Mouse (Mus musculus) CH12.LX (cell line): ENCODE measurements around the gene Eef1akmt4. TPM values are rescaled to one million over a fixed set of nuclear protein-coding genes. Genes with fewer than 3 reads are reported as not detected.

Source experiments
- DNase-seq: peaks from one replicate; pipeline ENCODE4 v3.0.0-alpha.2; 2013; ENCODE audit errors: extremely low read depth
- H3K27ac ChIP-seq: 2 replicates; pipeline ENCODE4 v1.5.1; 2012; ENCODE audit warnings: low read depth, mild to moderate bottlenecking, control low read depth, moderate library complexity; ENCODE audit not compliant: insufficient read depth
- H3K27me3 ChIP-seq: replicated peaks from 2 replicates; pipeline ENCODE3; 2012; ENCODE audit warnings: inconsistent platforms
- H3K36me3 ChIP-seq, 2 experiments: replicated peaks in 1 of 2; 2 replicates each; pipeline versions ENCODE3 to v1.6.1; 2012; ENCODE audit warnings: inconsistent platforms in 1 of 2, low read length in 1 of 2, mild to moderate bottlenecking in 1 of 2, mixed read lengths in 1 of 2, moderate library complexity in 1 of 2; ENCODE audit not compliant: control insufficient read depth in 1 of 2, insufficient read depth in 1 of 2
- H3K4me1 ChIP-seq, 2 experiments: 2 replicates each; pipeline ENCODE4 v1.6.1; 2012; ENCODE audit warnings: inconsistent platforms in 1 of 2, moderate library complexity in 1 of 2; ENCODE audit not compliant: insufficient read depth in 2 of 2, control insufficient read depth in 1 of 2
- H3K4me2 ChIP-seq: 2 replicates; pipeline ENCODE4 v1.6.1; 2012; ENCODE audit warnings: low read depth, mild to moderate bottlenecking, control low read depth; ENCODE audit not compliant: poor library complexity, insufficient read depth, severe bottlenecking
- H3K4me3 ChIP-seq, 3 experiments: fragments of 150-350 bp in 1 of 3; sonication (generic) in 1 of 3; replicated peaks in 1 of 3; 2 replicates each; pipeline versions ENCODE3 to v1.5.1; 2011 to 2012; ENCODE audit warnings: low read depth in 2 of 3, low read length in 2 of 3, mild to moderate bottlenecking in 2 of 3, moderate library complexity in 2 of 3, control low read depth in 1 of 3, improper control_type of control experiment in 1 of 3, inconsistent platforms in 1 of 3, mixed read lengths in 1 of 3; ENCODE audit not compliant: poor library complexity in 1 of 3
- H3K79me2 ChIP-seq: replicated peaks from 2 replicates; pipeline ENCODE4 v1.6.1; 2012; ENCODE audit warnings: mild to moderate bottlenecking, moderate library complexity; ENCODE audit not compliant: control insufficient read depth, poor library complexity, insufficient read depth, severe bottlenecking; ENCODE audit errors: extremely low read depth
- H3K9ac ChIP-seq: 2 replicates; pipeline ENCODE4 v1.6.1; 2012; ENCODE audit warnings: low read depth, mild to moderate bottlenecking, control low read depth, moderate library complexity; ENCODE audit not compliant: insufficient read depth
- H3K9me3 ChIP-seq: replicated peaks from 2 replicates; pipeline ENCODE3; 2012; ENCODE audit warnings: low read length, inconsistent platforms, mixed read lengths
- BHLHE40 ChIP-seq: IDR thresholded peaks from 2 replicates; pipeline ENCODE4 v1.6.1; 2011; ENCODE audit warnings: mild to moderate bottlenecking, low read depth, low read length, improper control_type of control experiment
- CHD1 ChIP-seq: IDR thresholded peaks from 2 replicates; pipeline ENCODE4 v1.6.1; 2012; ENCODE audit warnings: low read depth, low read length, improper control_type of control experiment, inconsistent platforms
- CHD2 ChIP-seq: IDR thresholded peaks from 2 replicates; pipeline ENCODE4 v1.6.1; 2011; ENCODE audit warnings: low read length, improper control_type of control experiment
- CTCF ChIP-seq, 2 experiments: IDR thresholded peaks in 1 of 2; conservative IDR thresholded peaks in 1 of 2; 2 replicates each; pipeline ENCODE4 v1.5.1; 2011 to 2012; ENCODE audit warnings: low read depth in 2 of 2, low read length in 2 of 2, improper control_type of control experiment in 1 of 2, inconsistent platforms in 1 of 2, mild to moderate bottlenecking in 1 of 2, moderate library complexity in 1 of 2
- E2F4 ChIP-seq: IDR thresholded peaks from 2 replicates; pipeline ENCODE4 v1.6.1; 2011; ENCODE audit warnings: low read depth, low read length, improper control_type of control experiment; ENCODE audit not compliant: insufficient replicate concordance
- ELF1 ChIP-seq: IDR thresholded peaks from 2 replicates; pipeline ENCODE4 v1.6.1; 2014; ENCODE audit warnings: low read depth, mild to moderate bottlenecking, inconsistent platforms, low read length, improper control_type of control experiment
- EP300 ChIP-seq: IDR thresholded peaks from 2 replicates; pipeline ENCODE4 v1.6.1; 2011; ENCODE audit warnings: low read length, improper control_type of control experiment
- ETS1 ChIP-seq: conservative IDR thresholded peaks from 2 replicates; pipeline ENCODE4 v1.6.1; 2012; ENCODE audit warnings: low read depth, mild to moderate bottlenecking, inconsistent platforms, low read length, improper control_type of control experiment, moderate library complexity
- GABPA ChIP-seq: IDR thresholded peaks from 2 replicates; pipeline ENCODE4 v1.6.1; 2012; ENCODE audit warnings: low read depth, low read length, improper control_type of control experiment, inconsistent platforms; ENCODE audit not compliant: insufficient replicate concordance
- HCFC1 ChIP-seq: IDR thresholded peaks from 2 replicates; pipeline ENCODE4 v1.6.1; 2012; ENCODE audit warnings: low read depth, mild to moderate bottlenecking, inconsistent platforms, low read length, improper control_type of control experiment
- IRF4 ChIP-seq: IDR thresholded peaks from 2 replicates; pipeline ENCODE4 v1.6.1; 2014; ENCODE audit warnings: low read depth, mild to moderate bottlenecking, inconsistent platforms, low read length, improper control_type of control experiment
- JUN ChIP-seq: IDR thresholded peaks from 2 replicates; pipeline ENCODE4 v1.6.1; 2011; ENCODE audit warnings: low read depth, mild to moderate bottlenecking, low read length, improper control_type of control experiment, moderate library complexity; ENCODE audit not compliant: insufficient read depth
- JUND ChIP-seq: conservative IDR thresholded peaks from 2 replicates; pipeline ENCODE4 v1.6.1; 2011; ENCODE audit warnings: low read depth, low read length, improper control_type of control experiment
- KAT2A ChIP-seq: IDR thresholded peaks from 2 replicates; pipeline ENCODE4 v1.6.1; 2012; ENCODE audit warnings: low read length, improper control_type of control experiment, inconsistent platforms; ENCODE audit not compliant: insufficient replicate concordance
- MAFK ChIP-seq: IDR thresholded peaks from 2 replicates; pipeline ENCODE4 v1.6.1; 2011; ENCODE audit warnings: low read length, improper control_type of control experiment; ENCODE audit not compliant: insufficient replicate concordance
- MAX ChIP-seq: IDR thresholded peaks from 2 replicates; pipeline ENCODE4 v1.6.1; 2011; ENCODE audit warnings: low read length, improper control_type of control experiment
- MAZ ChIP-seq: IDR thresholded peaks from 2 replicates; pipeline ENCODE4 v1.6.1; 2012; ENCODE audit warnings: low read depth, mild to moderate bottlenecking, inconsistent platforms, low read length, improper control_type of control experiment, moderate library complexity
- MEF2A ChIP-seq: IDR thresholded peaks from 2 replicates; pipeline ENCODE4 v1.6.1; 2014; ENCODE audit warnings: low read depth, mild to moderate bottlenecking, inconsistent platforms, low read length, improper control_type of control experiment, borderline replicate concordance
- MXI1 ChIP-seq: IDR thresholded peaks from 2 replicates; pipeline ENCODE4 v1.6.1; 2011; ENCODE audit warnings: mild to moderate bottlenecking, low read depth, low read length, improper control_type of control experiment
- MYC ChIP-seq: IDR thresholded peaks from 2 replicates; pipeline ENCODE4 v1.6.1; 2011; ENCODE audit warnings: low read depth, mild to moderate bottlenecking, improper control_type of control experiment, low read length
- NELFE ChIP-seq: IDR thresholded peaks from 2 replicates; pipeline ENCODE4 v1.6.1; 2011; ENCODE audit warnings: low read depth, low read length, improper control_type of control experiment
- NRF1 ChIP-seq: IDR thresholded peaks from 2 replicates; pipeline ENCODE4 v1.6.1; 2014; ENCODE audit warnings: low read depth, mild to moderate bottlenecking, inconsistent platforms, low read length, improper control_type of control experiment, moderate library complexity
- PAX5 ChIP-seq: IDR thresholded peaks from 2 replicates; pipeline ENCODE4 v1.6.1; 2012; ENCODE audit warnings: low read length, inconsistent platforms, mixed read lengths
- POLR2A ChIP-seq: IDR thresholded peaks from 2 replicates; pipeline ENCODE4 v1.6.1; 2011; ENCODE audit warnings: low read depth, mild to moderate bottlenecking, improper control_type of control experiment, low read length
- POLR2AphosphoS2 ChIP-seq: IDR thresholded peaks from 2 replicates; pipeline ENCODE4 v1.6.1; 2011; ENCODE audit warnings: low read depth, low read length, improper control_type of control experiment
- RAD21 ChIP-seq: IDR thresholded peaks from 2 replicates; pipeline ENCODE4 v1.6.1; 2011; ENCODE audit warnings: low read depth, mild to moderate bottlenecking, low read length, improper control_type of control experiment, moderate library complexity
- SIN3A ChIP-seq: IDR thresholded peaks from 2 replicates; pipeline ENCODE4 v1.6.1; 2012; ENCODE audit warnings: low read length, improper control_type of control experiment, inconsistent platforms
- SMC3 ChIP-seq: IDR thresholded peaks from 2 replicates; pipeline ENCODE4 v1.6.1; 2011; ENCODE audit warnings: low read depth, low read length, improper control_type of control experiment
- TBP ChIP-seq: conservative IDR thresholded peaks from 2 replicates; pipeline ENCODE4 v1.6.1; 2011; ENCODE audit warnings: low read depth, low read length, improper control_type of control experiment
- TCF12 ChIP-seq: IDR thresholded peaks from 2 replicates; pipeline ENCODE4 v1.6.1; 2014; ENCODE audit warnings: low read depth, mild to moderate bottlenecking, inconsistent platforms, low read length, improper control_type of control experiment
- UBTF ChIP-seq: IDR thresholded peaks from 2 replicates; pipeline ENCODE4 v1.6.1; 2012; ENCODE audit warnings: low read depth, mild to moderate bottlenecking, inconsistent platforms, low read length, improper control_type of control experiment, moderate library complexity
- USF1 ChIP-seq: IDR thresholded peaks from 2 replicates; pipeline ENCODE4 v1.6.1; 2014; ENCODE audit warnings: low read depth, mild to moderate bottlenecking, inconsistent platforms, low read length, improper control_type of control experiment
- USF2 ChIP-seq: conservative IDR thresholded peaks from 2 replicates; pipeline ENCODE4 v1.6.1; 2011; ENCODE audit warnings: low read depth, low read length, improper control_type of control experiment
- ZC3H11A ChIP-seq: IDR thresholded peaks from 2 replicates; pipeline ENCODE4 v1.6.1; 2012; ENCODE audit warnings: low read depth, mild to moderate bottlenecking, inconsistent platforms, low read length, improper control_type of control experiment
- ZKSCAN1 ChIP-seq: IDR thresholded peaks from 2 replicates; pipeline ENCODE4 v1.6.1; 2012; ENCODE audit warnings: low read depth, inconsistent platforms, low read length, improper control_type of control experiment, borderline replicate concordance
- ZMIZ1 ChIP-seq: IDR thresholded peaks from 2 replicates; pipeline ENCODE4 v1.6.1; 2012; ENCODE audit warnings: low read depth, mild to moderate bottlenecking, inconsistent platforms, low read length, improper control_type of control experiment
- ZNF384 ChIP-seq: IDR thresholded peaks from 2 replicates; pipeline ENCODE4 v1.6.1; 2012; ENCODE audit warnings: low read depth, low read length, improper control_type of control experiment, inconsistent platforms
- dilution Hi-C: fragments of 300-500 bp; cut with MboI; formaldehyde crosslinking; loops from 2 replicates; pipeline ENCODE4 v1.14.3; 2020; ENCODE audit warnings: low sequenced_read_pairs; ENCODE audit not compliant: extremely low pct_unique_long_range_greater_than_20kb, extremely low pct_ligation_motif_present
- in situ Hi-C: fragments of 300-500 bp; cut with MboI; formaldehyde crosslinking; loops from 3 replicates; pipeline ENCODE4 v1.14.3; 2019; ENCODE audit warnings: low sequenced_read_pairs, low pct_ligation_motif_present, low pct_unique_long_range_greater_than_20kb, mixed read lengths
- polyA plus RNA-seq: library from polyadenylated mRNA; unstranded; fragments of >175 nt; gene quantifications from 2 replicates; pipeline ENCODE4 v1.2.1, GENCODE M21; 2012; ENCODE audit warnings: low read depth; ENCODE audit not compliant: insufficient read length
- total RNA-seq, 2 experiments: library from RNA; depleted of rRNA; stranded (reverse); fragments of 300-350 nt in 1 of 2; fragments of >200 nt in 1 of 2; gene quantifications; 2 replicates each; pipeline ENCODE4 v1.2.3; 2012 to 2014

The Eef1akmt4 gene
- total and polyA plus RNA-seq, 3 experiments, result 50.7 to 82.8 (median 53.3) TPM

- peak within 1 kb of the TSS; percentile 71 to 97 (median 76) for H3K4me3 ChIP-seq
- peak within 1 kb of the TSS; percentile 99 for H3K4me2 ChIP-seq
- DNase-seq, result peak; percentile 97
- H3K27me3 ChIP-seq, result no peaks in the 10 kb centered on the region
- peak within 1 kb of the TSS; percentile 22; the same call in 1 of the 2 replicates for H3K27ac ChIP-seq
- peaks cover 2 to 13% of the 10 kb centered on the region in 2 experiments; a peak in 3 of 4 replicates for H3K4me1 ChIP-seq
- H3K9me3 ChIP-seq, result no peaks in the 10 kb centered on the region
- H3K9ac ChIP-seq, result peak within 1 kb of the TSS; percentile 82
- H3K79me2 ChIP-seq, result peaks cover 24% of the 10 kb centered on the region
- dilution Hi-C loops, result no loop called here
- in situ Hi-C loops, result no loop called here
- H3K36me3 ChIP-seq, result peaks cover 19 to 29% of the 10 kb centered on the region in 2 experiments
- TF ChIP-seq EP300, result peak; percentile 13; the same call in 1 of the 2 replicates
- peak; percentile 97 for TF ChIP-seq TCF12
- TF ChIP-seq IRF4, result peak; percentile 86
- TF ChIP-seq MAX, result peak; percentile 84
- peak; percentile 94 for TF ChIP-seq HCFC1
- no peak for TF ChIP-seq RAD21
- 0 out of 2 replicates have a peak, but pooled peaks have one; percentile 46 for TF ChIP-seq MAFK
- no peak for TF ChIP-seq ZC3H11A
- TF ChIP-seq MXI1, result peak; percentile 87
- TF ChIP-seq MAZ, result peak; percentile 66; the same call in 1 of the 2 replicates
- TF ChIP-seq MYC, result peak; percentile 72; the same call in 1 of the 2 replicates
- TF ChIP-seq NELFE, result peak; percentile 98
- peak; percentile 97 for TF ChIP-seq ZMIZ1
- peak; percentile 92 for TF ChIP-seq UBTF
- no peak for TF ChIP-seq JUN
- no peak for TF ChIP-seq USF2
- TF ChIP-seq GABPA, result peak; percentile 18; the same call in 1 of the 2 replicates
- no peak for TF ChIP-seq SMC3
- TF ChIP-seq NRF1, result peak; percentile 91
- TF ChIP-seq ZKSCAN1, result peak; percentile 4; the same call in 1 of the 2 replicates
- no peak for TF ChIP-seq CHD1
- 0 out of 2 replicates have a peak, but pooled peaks have one; percentile 1 for TF ChIP-seq USF1
- no peak for TF ChIP-seq JUND
- TF ChIP-seq TBP, result peak; percentile 88
- TF ChIP-seq ELF1, result peak; percentile 97
- peak; percentile 68; the same call in 1 of the 2 replicates for TF ChIP-seq E2F4
- 0 out of 2 replicates have a peak, but pooled peaks have one; percentile 26 for TF ChIP-seq ETS1
- no peak for TF ChIP-seq CHD2
- TF ChIP-seq MEF2A, result peak; percentile 80
- TF ChIP-seq POLR2A, result peak; percentile 99
- no peak for TF ChIP-seq ZNF384
- TF ChIP-seq BHLHE40, result peak; percentile 38; the same call in 1 of the 2 replicates
- TF ChIP-seq KAT2A, result peak; percentile 93
- peak; percentile 98 for TF ChIP-seq SIN3A
- TF ChIP-seq POLR2AphosphoS2, result peak; percentile 96
- TF ChIP-seq CTCF (conservative IDR thresholded peaks at IDR 0.05 in 1 of 2, IDR thresholded peaks at IDR 0.05 in 1 of 2; ENCODE audit: low read depth in 2 of 2, low read length in 2 of 2), result no peak
- TF ChIP-seq PAX5, result no peak
Observed at GRCm38 (mm10) chr16:20651076-20651946, 39.9 kb downstream of the Eef1akmt4 start, which contains the start of gene Psmd2. Psmd2 (plus strand) TSS chr16:20651652.
